Mouse (Mus musculus): ENCODE measurements around the gene Trappc6a. TPM values are rescaled to one million over a fixed set of nuclear protein-coding genes. Genes with fewer than 3 reads are reported as not detected.

Trappc6a gene
- 54.4 and 75.5 TPM in 2 replicates for polyA plus RNA-seq (2012; rRNA removed)

GRCm38 (mm10) chr7:19508150-19508923 is at the start of gene Trappc6a, which contains the start of gene Bloc1s3:
Gene Trappc6a, plus strand, starts transcription at chr7:19508395.
Gene Bloc1s3, minus strand, starts transcription at chr7:19508367.
- peak within 1 kb of the TSS; percentile 78 for H3K27ac ChIP-seq (ENCODE audit: insufficient read depth, low read length)
- peak within 1 kb of the TSS; percentile 84 for H3K4me3 ChIP-seq (ENCODE audit: extremely low read depth, insufficient read depth, insufficient read length)
- WGBS = under 1% methylated on average over 56 of the region's 56 CpGs
- no peaks in the 10 kb centered on the region for H3K36me3 ChIP-seq (ENCODE audit: control insufficient read depth, insufficient read depth, low read length)
- H3K4me1 ChIP-seq (ENCODE audit: control insufficient read depth, insufficient read depth, insufficient read length) = peaks cover 12% of the 10 kb centered on the region
- peak; percentile 85 to 90 for DNase-seq (ENCODE audit: low read depth in 1 of 2, low spot score in 2 of 2)
- TF ChIP-seq POLR2A (IDR thresholded peaks at IDR 0.05; ENCODE audit: low read depth, low read length) = peak; percentile 56
- no peak for TF ChIP-seq CTCF (IDR thresholded peaks at IDR 0.05; ENCODE audit: extremely low read depth, insufficient read depth, insufficient read length, insufficient replicate concordance)
- no peaks in the 10 kb centered on the region for H3K27me3 ChIP-seq (ENCODE audit: control insufficient read depth, insufficient read depth, low read length)

GRCm38 (mm10) chr7:19458591-19459111 is 49.5 kb upstream of the Trappc6a start, which contains the start of gene Mark4:
Gene Mark4, minus strand, starts transcription at chr7:19458821.
- TF ChIP-seq POLR2A (IDR thresholded peaks at IDR 0.05; ENCODE audit: low read depth, low read length) (no peak), CTCF (IDR thresholded peaks at IDR 0.05; ENCODE audit: extremely low read depth, insufficient read depth, insufficient read length, insufficient replicate concordance) (no peak)
- no peaks in the 10 kb centered on the region for H3K27me3 ChIP-seq (ENCODE audit: control insufficient read depth, insufficient read depth, low read length)
- WGBS = 5% methylated on average over 29 of the region's 42 CpGs
- DNase-seq (ENCODE audit: low read depth in 1 of 2, low spot score in 2 of 2) = peak; percentile 45 to 67
- H3K36me3 ChIP-seq (ENCODE audit: control insufficient read depth, insufficient read depth, low read length) = no peaks in the 10 kb centered on the region
- H3K4me1 ChIP-seq (ENCODE audit: control insufficient read depth, insufficient read depth, insufficient read length) = peaks cover 7% of the 10 kb centered on the region; the same call in 1 of the 2 replicates
- H3K4me3 ChIP-seq (ENCODE audit: extremely low read depth, insufficient read depth, insufficient read length) = peak within 1 kb of the TSS; percentile 77
- H3K27ac ChIP-seq (ENCODE audit: insufficient read depth, low read length) = 0 out of 2 replicates have a peak within 1 kb of the TSS, but pooled peaks have one; percentile 4

- no peaks in the 10 kb centered on the region for H3K36me3 ChIP-seq (ENCODE audit: control insufficient read depth, insufficient read depth, low read length)
- no peaks in the 10 kb centered on the region for H3K27me3 ChIP-seq (ENCODE audit: control insufficient read depth, insufficient read depth, low read length)
- 0 out of 2 replicates have a peak overlapping the region, but pooled peaks have one; percentile 4 for H3K27ac ChIP-seq (ENCODE audit: insufficient read depth, low read length)
- peaks cover 7% of the 10 kb centered on the region; the same call in 1 of the 2 replicates for H3K4me1 ChIP-seq (ENCODE audit: control insufficient read depth, insufficient read depth, insufficient read length)
- 59% methylated on average over 6 of the region's 6 CpGs for WGBS
- H3K4me3 ChIP-seq (ENCODE audit: extremely low read depth, insufficient read depth, insufficient read length) = peak overlapping the region; percentile 56
- TF ChIP-seq POLR2A (IDR thresholded peaks at IDR 0.05; ENCODE audit: low read depth, low read length) (no peak), CTCF (IDR thresholded peaks at IDR 0.05; ENCODE audit: extremely low read depth, insufficient read depth, insufficient read length, insufficient replicate concordance) (no peak)
- DNase-seq (ENCODE audit: low read depth in 1 of 2, low spot score in 2 of 2) = no peak
Measured at GRCm38 (mm10) chr7:19459144-19459870, 48.9 kb upstream of the Trappc6a start.

GRCm38 (mm10) chr7:19460500-19460899 is 47.7 kb upstream of the Trappc6a start:
- DNase-seq (ENCODE audit: low read depth in 1 of 2, low spot score in 2 of 2) = no peak
- no peaks in the 10 kb centered on the region for H3K27me3 ChIP-seq (ENCODE audit: control insufficient read depth, insufficient read depth, low read length)
- 95% methylated on average over 1 of the region's 1 CpGs for WGBS
- no peak overlapping the region for H3K27ac ChIP-seq (ENCODE audit: insufficient read depth, low read length)
- H3K36me3 ChIP-seq (ENCODE audit: control insufficient read depth, insufficient read depth, low read length) = no peaks in the 10 kb centered on the region
- no peak overlapping the region for H3K4me3 ChIP-seq (ENCODE audit: extremely low read depth, insufficient read depth, insufficient read length)
- peaks cover 7% of the 10 kb centered on the region; the same call in 1 of the 2 replicates for H3K4me1 ChIP-seq (ENCODE audit: control insufficient read depth, insufficient read depth, insufficient read length)
- TF ChIP-seq CTCF (IDR thresholded peaks at IDR 0.05; ENCODE audit: extremely low read depth, insufficient read depth, insufficient read length, insufficient replicate concordance) = no peak
- TF ChIP-seq POLR2A (IDR thresholded peaks at IDR 0.05; ENCODE audit: low read depth, low read length) = no peak

- TF ChIP-seq POLR2A (IDR thresholded peaks at IDR 0.05; ENCODE audit: low read depth, low read length) (no peak), CTCF (IDR thresholded peaks at IDR 0.05; ENCODE audit: extremely low read depth, insufficient read depth, insufficient read length, insufficient replicate concordance) (peak; percentile 76; the same call in 1 of the 2 replicates)
- 17% methylated on average over 6 of the region's 6 CpGs for WGBS
- H3K4me3 ChIP-seq (ENCODE audit: extremely low read depth, insufficient read depth, insufficient read length) = no peak overlapping the region
- no peaks in the 10 kb centered on the region for H3K36me3 ChIP-seq (ENCODE audit: control insufficient read depth, insufficient read depth, low read length)
- DNase-seq (ENCODE audit: low read depth in 1 of 2, low spot score in 2 of 2) = peak; percentile 55 to 59
- peaks cover 7% of the 10 kb centered on the region; the same call in 1 of the 2 replicates for H3K4me1 ChIP-seq (ENCODE audit: control insufficient read depth, insufficient read depth, insufficient read length)
- no peak overlapping the region for H3K27ac ChIP-seq (ENCODE audit: insufficient read depth, low read length)
- H3K27me3 ChIP-seq (ENCODE audit: control insufficient read depth, insufficient read depth, low read length) = no peaks in the 10 kb centered on the region
Measured at GRCm38 (mm10) chr7:19461488-19461887, 46.7 kb upstream of the Trappc6a start.

- DNase-seq (ENCODE audit: low read depth in 1 of 2, low spot score in 2 of 2) = no peak
- peaks cover 4% of the 10 kb centered on the region; the same call in 1 of the 2 replicates for H3K4me1 ChIP-seq (ENCODE audit: control insufficient read depth, insufficient read depth, insufficient read length)
- H3K27ac ChIP-seq (ENCODE audit: insufficient read depth, low read length) = no peak overlapping the region
- no peak for TF ChIP-seq POLR2A (IDR thresholded peaks at IDR 0.05; ENCODE audit: low read depth, low read length)
- TF ChIP-seq CTCF (IDR thresholded peaks at IDR 0.05; ENCODE audit: extremely low read depth, insufficient read depth, insufficient read length, insufficient replicate concordance) = no peak
- no peaks in the 10 kb centered on the region for H3K27me3 ChIP-seq (ENCODE audit: control insufficient read depth, insufficient read depth, low read length)
- no peaks in the 10 kb centered on the region for H3K36me3 ChIP-seq (ENCODE audit: control insufficient read depth, insufficient read depth, low read length)
- H3K4me3 ChIP-seq (ENCODE audit: extremely low read depth, insufficient read depth, insufficient read length) = no peak overlapping the region
- 75% methylated on average over 4 of the region's 4 CpGs for WGBS
Measured at GRCm38 (mm10) chr7:19462443-19462842, 45.8 kb upstream of the Trappc6a start.
